Mouse (Mus musculus): ENCODE results near the gene 2810006K23Rik.

- no peak for TF ChIP-seq POLR2A (IDR thresholded peaks at IDR 0.05; ENCODE audit: insufficient read length, low read depth)
- no peak for TF ChIP-seq USF1 (IDR thresholded peaks at IDR 0.05; ENCODE audit: low read depth)
- TF ChIP-seq TCF3 (IDR thresholded peaks at IDR 0.05; ENCODE audit: insufficient read length, low read depth): no peak
- no peak for TF ChIP-seq CEBPB (IDR thresholded peaks at IDR 0.05; ENCODE audit: insufficient read depth, poor library complexity, severe bottlenecking)
- no peak for TF ChIP-seq MYOD1 (IDR thresholded peaks at IDR 0.05; ENCODE audit: control insufficient read depth in 1 of 3, insufficient read length in 2 of 3, low read depth in 2 of 3)
- TF ChIP-seq E2F4 (IDR thresholded peaks at IDR 0.05; ENCODE audit: insufficient read depth): no peak
- no peak for TF ChIP-seq MAX (IDR thresholded peaks at IDR 0.05; ENCODE audit: low read depth)
These were observed 9.2 kb downstream of the 2810006K23Rik start for GRCm38 (mm10) chr5:124337103-124337502.

All from myocyte (in vitro differentiated cells).